Mouse (Mus musculus) neural tube, embryonic 14.5 days (tissue): ENCODE measurements around the gene Ppp1r14b. TPM values are rescaled to one million over a fixed set of nuclear protein-coding genes. Genes with fewer than 3 reads are reported as not detected.

Source experiments
- ATAC-seq: fragments of 200-750 bp; cut with Nextera tagmentation; 2 replicates; pipeline ENCODE4 v1.8.0; 2017; ENCODE audit warnings: low read depth, mild to moderate bottlenecking, moderate TSS enrichment, moderate library complexity
- H3K27ac ChIP-seq: fragments of 300-500 bp; sonication (generic); 2 replicates; pipeline ENCODE4 v1.5.1; 2014; ENCODE audit warnings: low read depth, mild to moderate bottlenecking, control low read depth, low read length, moderate library complexity, mixed read lengths
- H3K27me3 ChIP-seq: fragments of 300-500 bp; sonication (generic); 2 replicates; pipeline ENCODE4 v1.6.1; 2014; ENCODE audit warnings: low read length; ENCODE audit not compliant: control insufficient read depth, insufficient read depth
- H3K36me3 ChIP-seq: fragments of 300-500 bp; sonication (generic); 2 replicates; pipeline ENCODE4 v1.6.1; 2014; ENCODE audit warnings: low read length, mixed read lengths; ENCODE audit not compliant: control insufficient read depth, insufficient read depth
- H3K4me1 ChIP-seq: fragments of 300-500 bp; sonication (generic); 2 replicates; pipeline ENCODE4 v1.6.1; 2014; ENCODE audit warnings: low read length; ENCODE audit not compliant: control insufficient read depth, insufficient read depth
- H3K4me2 ChIP-seq: fragments of 300-500 bp; sonication (generic); 2 replicates; pipeline ENCODE4 v1.6.1; 2014; ENCODE audit warnings: mild to moderate bottlenecking, low read depth, low read length, control low read depth
- H3K4me3 ChIP-seq: fragments of 300-500 bp; sonication (generic); 2 replicates; pipeline ENCODE4 v1.5.1; 2014; ENCODE audit warnings: low read depth, low read length, control low read depth, mixed read lengths
- H3K9ac ChIP-seq: fragments of 300-500 bp; sonication (generic); replicated peaks from 2 replicates; pipeline ENCODE4 v1.6.1; 2014; ENCODE audit warnings: low read depth, mild to moderate bottlenecking, control low read depth, low read length, mixed read lengths
- H3K9me3 ChIP-seq: fragments of 300-500 bp; sonication (generic); 2 replicates; pipeline ENCODE4 v1.6.1; 2016; ENCODE audit warnings: low read length; ENCODE audit not compliant: control insufficient read depth
- WGBS: fragments of 180-500 bp; shearing (Covaris S2); extraction: QIAGEN DNeasy Blood & Tissue Kit; methylation state at CpG from one replicate; pipeline ENCODE4 v1.1.7; 2014; 5-methylcytosine and 5-hydroxymethylcytosine counted together
- polyA plus RNA-seq: library from polyadenylated mRNA; unstranded; fragments of >200 nt; fragmentation: Nextera tagmentation; extraction: Ambion mirVana; gene quantifications from 2 replicates; pipeline ENCODE4 v1.2.1, GENCODE M21; 2014

The Ppp1r14b gene
- polyA plus RNA-seq, 1 experiment from 2014 or later, result 140 TPM

GRCm38 (mm10) chr19:6995255-6995991 is 20.7 kb downstream of the Ppp1r14b start:
- peak overlapping the region; percentile 59 for H3K9ac ChIP-seq
- WGBS, result 54% methylated on average over 19 of the region's 21 CpGs

GRCm38 (mm10) chr19:6996006-6996405 is 21.2 kb downstream of the Ppp1r14b start, which contains the start of the genes Nudt22 and Trpt1:
Nudt22 (minus strand) TSS chr19:6996117.
Trpt1 (plus strand) TSS chr19:6996131.
- peak within 1 kb of the TSS; percentile 80 for H3K4me2 ChIP-seq
- peak within 1 kb of the TSS; percentile 40 for H3K27ac ChIP-seq
- ATAC-seq, result peak; percentile 70
- H3K4me3 ChIP-seq, result peak within 1 kb of the TSS; percentile 51
- no peaks in the 10 kb centered on the region for H3K27me3 ChIP-seq
- no peaks in the 10 kb centered on the region for H3K9me3 ChIP-seq
- H3K9ac ChIP-seq, result peak within 1 kb of the TSS; percentile 59
- H3K4me1 ChIP-seq, result peaks cover 27% of the 10 kb centered on the region
- under 1% methylated on average over 24 of the region's 24 CpGs for WGBS
- no peaks in the 10 kb centered on the region; the same call in 1 of the 2 replicates for H3K36me3 ChIP-seq

More at GRCm38 (mm10) chr19:6995255-6995991, 20.7 kb downstream of the Ppp1r14b start:
- Histone ChIP-seq H3K36me3 (no peaks in the 10 kb centered on the region; the same call in 1 of the 2 replicates), H3K4me2 (peak overlapping the region; percentile 80), H3K4me3 (peak overlapping the region; percentile 51), H3K4me1 (peaks cover 27% of the 10 kb centered on the region), H3K9me3 (no peaks in the 10 kb centered on the region), H3K27me3 (no peaks in the 10 kb centered on the region), H3K27ac (peak overlapping the region; percentile 40)
- ATAC-seq, result no peak

- H3K27me3 ChIP-seq, result no peaks in the 10 kb centered on the region
- H3K36me3 ChIP-seq, result no peaks in the 10 kb centered on the region; the same call in 1 of the 2 replicates
- H3K4me2 ChIP-seq, result no peak overlapping the region
- no peaks in the 10 kb centered on the region for H3K9me3 ChIP-seq
- no peak for ATAC-seq
- no peak overlapping the region for H3K9ac ChIP-seq
- H3K4me1 ChIP-seq, result peaks cover 26% of the 10 kb centered on the region
- no peak overlapping the region for H3K4me3 ChIP-seq
- H3K27ac ChIP-seq, result no peak overlapping the region
- 88% methylated on average over 9 of the region's 9 CpGs for WGBS
These were observed 23.0 kb downstream of the Ppp1r14b start for GRCm38 (mm10) chr19:6997721-6998290.

GRCm38 (mm10) chr19:6999360-7000063 is 24.7 kb downstream of the Ppp1r14b start:
- Histone ChIP-seq H3K9ac (no peak overlapping the region), H3K27ac (no peak overlapping the region), H3K9me3 (no peaks in the 10 kb centered on the region), H3K27me3 (no peaks in the 10 kb centered on the region), H3K4me3 (no peak overlapping the region), H3K4me2 (no peak overlapping the region), H3K36me3 (no peaks in the 10 kb centered on the region; the same call in 1 of the 2 replicates), H3K4me1 (peaks cover 21% of the 10 kb centered on the region)
- 93% methylated on average over 19 of the region's 19 CpGs for WGBS
- no peak for ATAC-seq

GRCm38 (mm10) chr19:7006892-7007593 is 32.3 kb downstream of the Ppp1r14b start:
- WGBS, result 92% methylated on average over 9 of the region's 9 CpGs
- ATAC-seq, result no peak
- Histone ChIP-seq H3K36me3 (no peaks in the 10 kb centered on the region), H3K27me3 (no peaks in the 10 kb centered on the region), H3K9ac (no peak overlapping the region), H3K4me3 (no peak overlapping the region), H3K9me3 (no peaks in the 10 kb centered on the region), H3K4me2 (no peak overlapping the region), H3K4me1 (no peaks in the 10 kb centered on the region), H3K27ac (no peak overlapping the region)

GRCm38 (mm10) chr19:7012426-7012825 is 37.7 kb downstream of the Ppp1r14b start:
- no peak overlapping the region for H3K4me3 ChIP-seq
- H3K9ac ChIP-seq, result no peak overlapping the region
- H3K4me2 ChIP-seq, result no peak overlapping the region
- H3K4me1 ChIP-seq, result no peaks in the 10 kb centered on the region
- H3K27me3 ChIP-seq, result no peaks in the 10 kb centered on the region
- no peaks in the 10 kb centered on the region for H3K9me3 ChIP-seq
- no peak overlapping the region for H3K27ac ChIP-seq
- ATAC-seq, result no peak
- no peaks in the 10 kb centered on the region for H3K36me3 ChIP-seq
- WGBS, result 80% methylated on average over 4 of the region's 4 CpGs

GRCm38 (mm10) chr19:7013984-7014383 is 39.2 kb downstream of the Ppp1r14b start:
- 93% methylated on average over 9 of the region's 9 CpGs for WGBS
- Histone ChIP-seq H3K27me3 (no peaks in the 10 kb centered on the region), H3K4me2 (no peak overlapping the region), H3K4me3 (no peak overlapping the region), H3K4me1 (no peaks in the 10 kb centered on the region), H3K9ac (no peak overlapping the region), H3K36me3 (no peaks in the 10 kb centered on the region; the same call in 1 of the 2 replicates), H3K9me3 (no peaks in the 10 kb centered on the region), H3K27ac (no peak overlapping the region)
- no peak for ATAC-seq

- H3K4me2 ChIP-seq, result no peak overlapping the region
- no peak for ATAC-seq
- H3K9me3 ChIP-seq, result no peaks in the 10 kb centered on the region
- no peaks in the 10 kb centered on the region for H3K27me3 ChIP-seq
- peaks cover under 1% of the 10 kb centered on the region for H3K36me3 ChIP-seq
- H3K4me1 ChIP-seq, result no peaks in the 10 kb centered on the region
- H3K27ac ChIP-seq, result no peak overlapping the region
- no peak overlapping the region for H3K9ac ChIP-seq
- no peak overlapping the region for H3K4me3 ChIP-seq
- WGBS, result 89% methylated on average over 18 of the region's 20 CpGs
These were observed 39.8 kb downstream of the Ppp1r14b start for GRCm38 (mm10) chr19:7014481-7015135.
